Mouse (Mus musculus) hindbrain, embryonic 16.5 days (tissue): ENCODE data around the gene Cd81. TPM values are rescaled to one million over a fixed set of nuclear protein-coding genes. Genes with fewer than 3 reads are reported as not detected.

Experiments used
- ATAC-seq: fragments of 200-750 bp; cut with Nextera tagmentation; 2 replicates; pipeline ENCODE4 v1.8.0; 2017; ENCODE audit warnings: moderate TSS enrichment, moderate library complexity
- H3K27ac ChIP-seq: fragments of 300-500 bp; sonication (generic); 2 replicates; pipeline ENCODE4 v1.5.1; 2014; ENCODE audit warnings: low read depth, mild to moderate bottlenecking, control low read depth, low read length, moderate library complexity
- H3K27me3 ChIP-seq: fragments of 300-500 bp; sonication (generic); replicated peaks from 2 replicates; pipeline ENCODE4 v1.6.1; 2014; ENCODE audit warnings: low read length; ENCODE audit not compliant: control insufficient read depth, insufficient read depth
- H3K36me3 ChIP-seq: fragments of 300-500 bp; sonication (generic); 2 replicates; pipeline ENCODE4 v1.6.1; 2014; ENCODE audit warnings: mild to moderate bottlenecking, low read length, moderate library complexity, mixed read lengths; ENCODE audit not compliant: control insufficient read depth, insufficient read depth
- H3K4me1 ChIP-seq: fragments of 300-500 bp; sonication (generic); 2 replicates; pipeline ENCODE4 v1.6.1; 2014; ENCODE audit warnings: low read depth, low read length; ENCODE audit not compliant: control insufficient read depth, insufficient read depth
- H3K4me2 ChIP-seq: fragments of 300-500 bp; sonication (generic); 2 replicates; pipeline ENCODE4 v1.6.1; 2014; ENCODE audit warnings: mild to moderate bottlenecking, low read length, control low read depth, moderate library complexity
- H3K4me3 ChIP-seq: fragments of 300-500 bp; sonication (generic); 2 replicates; pipeline ENCODE4 v1.5.1; 2014; ENCODE audit warnings: mild to moderate bottlenecking, low read length, control low read depth, moderate library complexity
- H3K9ac ChIP-seq: fragments of 300-500 bp; sonication (generic); 2 replicates; pipeline ENCODE4 v1.6.1; 2014; ENCODE audit warnings: low read depth, mild to moderate bottlenecking, control low read depth, low read length, moderate library complexity
- H3K9me3 ChIP-seq: fragments of 300-500 bp; sonication (generic); 2 replicates; pipeline ENCODE4 v1.6.1; 2014; ENCODE audit warnings: mild to moderate bottlenecking, low read length, moderate library complexity; ENCODE audit not compliant: control insufficient read depth
- WGBS: fragments of 180-500 bp; shearing (Covaris S2); extraction: QIAGEN DNeasy Blood & Tissue Kit; methylation state at CpG from one replicate; pipeline ENCODE4 v1.1.7; 2014; 5-methylcytosine and 5-hydroxymethylcytosine counted together
- polyA plus RNA-seq: library from polyadenylated mRNA; unstranded; fragments of >200 nt; fragmentation: Nextera tagmentation; extraction: Ambion mirVana; gene quantifications from 2 replicates; pipeline ENCODE4 v1.2.1, GENCODE M21; 2015

The Cd81 gene
- polyA plus RNA-seq, 1 experiment from 2014 or later, result 585 TPM

DNA sequence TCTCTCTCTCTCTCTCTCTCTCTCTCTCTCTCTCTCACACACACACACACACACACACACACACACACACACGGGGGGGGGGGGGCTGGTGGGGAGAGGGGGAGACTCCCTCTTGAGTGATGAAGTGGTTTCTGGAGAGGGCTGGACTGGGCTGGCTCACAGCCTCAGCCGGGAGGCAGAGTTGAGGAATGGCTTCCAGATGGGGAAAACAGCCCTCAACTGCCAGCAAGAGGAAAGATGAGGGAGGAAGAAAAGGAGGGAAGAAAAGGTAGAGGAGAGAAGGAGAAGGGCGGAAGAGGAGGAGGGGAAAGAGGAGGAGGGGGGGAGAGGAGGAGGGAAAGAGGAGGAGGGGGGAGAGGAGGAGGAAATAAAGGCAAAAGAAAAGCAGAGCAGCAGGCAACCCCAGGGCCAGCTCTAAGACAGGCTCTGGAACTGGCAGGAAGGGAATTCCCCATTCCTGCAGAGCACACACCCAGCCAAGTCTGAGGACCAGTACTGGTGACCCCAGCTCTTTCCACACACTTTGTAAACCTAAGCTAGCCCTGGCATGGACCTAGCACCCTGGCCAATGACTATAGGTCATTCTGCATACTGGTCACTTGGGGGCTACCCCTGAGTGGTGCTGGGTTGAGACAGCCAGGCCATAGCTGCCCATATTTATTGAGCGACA is 43.4 kb upstream of the Cd81 start:
- H3K9me3 ChIP-seq, result no peaks in the 10 kb centered on the region
- peak overlapping the region; percentile 72 for H3K27ac ChIP-seq
- H3K4me1 ChIP-seq, result peaks cover 20% of the 10 kb centered on the region; the same call in 1 of the 2 replicates
- H3K36me3 ChIP-seq, result no peaks in the 10 kb centered on the region
- H3K4me3 ChIP-seq, result no peak overlapping the region
- ATAC-seq, result peak; percentile 46; the same call in 1 of the 2 replicates
- H3K27me3 ChIP-seq, result no peaks in the 10 kb centered on the region
- H3K9ac ChIP-seq, result no peak overlapping the region
- no peak overlapping the region for H3K4me2 ChIP-seq
- WGBS, result 52% methylated on average over 3 of the region's 4 CpGs

DNA sequence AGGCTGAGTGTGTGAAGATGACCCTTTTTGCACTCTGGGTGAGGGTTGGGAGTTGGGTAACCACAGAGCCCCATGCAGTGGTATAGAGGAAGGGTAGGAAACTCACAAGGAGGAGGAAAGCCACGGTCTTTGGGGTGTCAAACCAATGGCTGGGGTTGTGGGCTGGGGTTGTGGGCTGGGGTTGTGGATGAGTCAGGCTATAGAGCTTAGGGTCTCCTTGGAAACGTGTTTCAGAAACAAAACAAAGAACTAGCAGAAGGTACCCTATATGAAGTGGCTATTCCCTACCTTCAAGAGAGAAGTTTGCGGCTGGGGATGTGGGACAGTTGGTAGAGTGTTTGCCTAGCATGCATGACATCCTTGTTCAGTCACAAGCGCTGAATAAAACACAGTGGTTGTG is 42.5 kb upstream of the Cd81 start:
- 79% methylated on average over 4 of the region's 4 CpGs for WGBS
- Histone ChIP-seq H3K4me2 (no peak overlapping the region), H3K36me3 (no peaks in the 10 kb centered on the region), H3K27ac (no peak overlapping the region), H3K4me1 (peaks cover 20% of the 10 kb centered on the region; the same call in 1 of the 2 replicates), H3K27me3 (no peaks in the 10 kb centered on the region), H3K9ac (no peak overlapping the region), H3K9me3 (no peaks in the 10 kb centered on the region), H3K4me3 (no peak overlapping the region)
- no peak for ATAC-seq

DNA sequence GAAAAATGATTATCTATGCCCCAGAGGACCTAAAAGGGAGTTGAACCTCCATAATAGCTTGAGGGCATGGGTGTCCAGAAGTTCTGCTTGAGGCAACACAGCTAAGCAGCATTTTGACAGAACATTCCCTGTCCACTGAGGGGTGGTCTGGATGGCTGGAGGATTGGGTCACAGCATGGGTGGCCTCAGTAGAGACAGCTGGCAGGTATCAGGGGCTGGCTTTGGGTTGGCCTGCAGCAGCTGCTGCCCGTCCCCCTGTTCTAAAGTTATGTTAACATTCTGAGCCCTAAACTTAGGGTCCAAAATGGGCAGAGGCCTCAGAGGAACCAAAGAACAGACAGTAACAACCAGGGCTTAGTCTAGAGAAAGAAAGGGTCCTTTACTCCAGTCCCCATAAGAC is 41.3 kb upstream of the Cd81 start:
- ATAC-seq, result no peak
- no peak overlapping the region for H3K4me2 ChIP-seq
- H3K9me3 ChIP-seq, result no peaks in the 10 kb centered on the region
- WGBS, result 79% methylated on average over 1 of the region's 1 CpGs
- H3K36me3 ChIP-seq, result no peaks in the 10 kb centered on the region
- no peak overlapping the region for H3K9ac ChIP-seq
- no peaks in the 10 kb centered on the region for H3K27me3 ChIP-seq
- peaks cover 27% of the 10 kb centered on the region for H3K4me1 ChIP-seq
- no peak overlapping the region for H3K4me3 ChIP-seq
- no peak overlapping the region for H3K27ac ChIP-seq

DNA sequence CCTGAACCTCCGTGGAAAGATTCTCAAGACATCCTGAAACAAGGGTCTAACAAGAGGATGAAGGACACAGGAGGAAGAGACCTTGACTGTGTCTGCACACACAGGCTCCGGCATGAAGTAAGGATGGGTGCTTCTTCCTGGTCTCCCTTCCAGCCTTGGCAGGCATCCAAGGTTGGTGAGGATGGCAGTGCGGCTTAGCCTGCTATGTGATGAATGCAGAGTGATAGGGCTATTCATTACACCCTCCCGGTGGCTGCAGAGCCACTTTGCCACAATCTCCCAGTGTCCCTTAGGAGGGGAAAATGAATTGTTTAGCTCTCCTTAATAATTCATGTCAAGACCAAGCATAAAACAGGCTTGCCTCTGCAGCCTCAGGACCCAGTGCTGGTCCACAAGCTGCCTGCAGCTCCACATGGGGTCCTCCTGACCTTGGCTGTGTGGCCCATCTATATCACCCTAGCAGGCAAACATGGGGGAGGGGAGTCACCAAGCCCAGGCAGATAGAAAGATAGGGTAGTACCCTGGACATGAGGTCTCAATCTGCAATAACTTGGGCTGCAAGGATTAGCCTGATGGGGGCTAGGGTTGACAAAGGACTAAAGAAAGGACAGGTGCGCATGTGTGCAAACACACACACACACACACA is 40.2 kb upstream of the Cd81 start:
- Histone ChIP-seq H3K27ac (peak overlapping the region; percentile 21; the same call in 1 of the 2 replicates), H3K4me3 (no peak overlapping the region), H3K27me3 (no peaks in the 10 kb centered on the region), H3K36me3 (no peaks in the 10 kb centered on the region), H3K4me1 (peaks cover 29% of the 10 kb centered on the region), H3K4me2 (no peak overlapping the region), H3K9ac (no peak overlapping the region), H3K9me3 (no peaks in the 10 kb centered on the region)
- no peak for ATAC-seq
- 50% methylated on average over 5 of the region's 5 CpGs for WGBS

DNA sequence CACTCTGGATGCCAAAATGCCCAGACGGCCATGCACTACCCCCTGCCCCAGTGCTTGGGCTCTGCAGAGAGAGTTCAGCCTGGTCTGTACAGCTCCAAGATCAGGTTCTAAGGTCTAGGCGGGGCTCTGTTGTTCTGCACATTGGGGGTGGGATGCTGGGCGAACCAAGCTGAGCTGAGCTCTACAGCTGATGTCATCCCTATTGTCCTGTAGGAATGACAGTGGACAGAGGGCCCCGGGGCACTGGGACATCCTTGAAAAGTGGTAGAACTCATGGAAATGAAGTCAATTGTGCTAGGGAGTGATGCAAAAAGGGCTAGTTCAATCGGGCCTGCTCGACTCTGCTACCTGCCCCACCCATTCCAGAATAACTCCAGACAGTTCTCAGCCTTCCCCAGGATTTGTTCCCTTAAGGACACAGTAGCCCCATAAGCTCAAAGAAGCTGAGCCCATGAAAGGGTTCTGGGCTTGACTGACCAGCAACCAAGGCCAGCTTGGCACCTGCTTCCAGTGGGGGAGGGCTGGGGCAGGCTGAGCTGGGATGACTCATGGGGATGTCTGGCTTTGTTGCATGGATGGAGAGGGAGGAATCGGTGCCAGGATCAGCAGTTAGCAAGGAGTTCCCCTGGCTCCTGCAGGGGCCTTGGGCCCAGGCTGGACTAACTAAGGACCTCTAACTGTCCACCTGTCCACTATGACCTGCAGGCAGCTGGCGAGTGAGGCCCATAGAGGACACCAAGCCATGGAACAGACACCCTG is 38.9 kb upstream of the Cd81 start:
- 0 out of 2 replicates have a peak, but pooled peaks have one; percentile 23 for ATAC-seq
- Histone ChIP-seq H3K9me3 (no peaks in the 10 kb centered on the region), H3K9ac (no peak overlapping the region), H3K36me3 (no peaks in the 10 kb centered on the region), H3K4me2 (no peak overlapping the region), H3K4me3 (no peak overlapping the region), H3K27ac (peak overlapping the region; percentile 9), H3K4me1 (peaks cover 21% of the 10 kb centered on the region), H3K27me3 (no peaks in the 10 kb centered on the region)
- 67% methylated on average over 8 of the region's 8 CpGs for WGBS

DNA sequence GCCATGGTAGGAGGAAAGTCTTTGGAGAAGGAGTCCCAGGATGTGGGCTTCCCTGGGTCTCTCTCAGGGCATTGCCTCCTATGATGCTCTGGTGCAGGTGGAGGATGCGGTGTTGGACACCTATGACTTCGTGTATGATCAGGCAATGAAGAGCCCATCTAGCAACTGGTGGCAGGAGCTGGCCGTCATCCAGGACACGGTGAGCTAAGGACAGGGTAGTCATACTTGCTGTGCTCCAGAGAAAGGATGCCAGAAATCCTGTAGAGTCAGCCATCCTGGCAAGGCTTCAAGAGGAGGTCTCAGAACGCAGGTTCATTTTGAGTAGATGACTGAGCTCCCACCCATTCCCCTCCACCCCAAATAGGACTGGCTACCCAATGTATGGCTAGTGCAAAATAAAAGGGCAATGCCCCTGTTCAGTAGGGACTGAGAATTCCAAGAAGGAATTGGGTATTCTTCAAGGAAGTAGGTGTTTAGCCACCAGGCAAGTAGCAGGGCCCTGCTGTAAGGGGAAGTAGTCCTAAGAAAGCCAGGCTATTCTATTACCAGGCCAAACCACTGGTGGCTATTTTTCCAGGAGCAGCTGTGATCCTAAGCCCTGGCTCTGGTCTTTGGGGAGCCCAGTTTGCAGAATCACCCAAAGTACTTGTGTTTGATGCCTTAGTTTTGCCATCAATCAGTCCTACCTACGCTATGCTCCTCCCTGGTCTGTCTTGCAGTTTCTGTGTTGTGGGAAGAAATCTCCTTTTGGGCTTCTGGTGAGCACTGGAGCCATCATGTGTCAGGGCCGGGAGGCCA is 37.5 kb upstream of the Cd81 start:
- no peaks in the 10 kb centered on the region for H3K9me3 ChIP-seq
- H3K36me3 ChIP-seq, result no peaks in the 10 kb centered on the region
- H3K27me3 ChIP-seq, result no peaks in the 10 kb centered on the region
- no peak for ATAC-seq
- 80% methylated on average over 7 of the region's 7 CpGs for WGBS
- no peak overlapping the region for H3K27ac ChIP-seq
- H3K4me3 ChIP-seq, result no peak overlapping the region
- no peak overlapping the region for H3K9ac ChIP-seq
- H3K4me2 ChIP-seq, result no peak overlapping the region
- H3K4me1 ChIP-seq, result peaks cover 21% of the 10 kb centered on the region

DNA sequence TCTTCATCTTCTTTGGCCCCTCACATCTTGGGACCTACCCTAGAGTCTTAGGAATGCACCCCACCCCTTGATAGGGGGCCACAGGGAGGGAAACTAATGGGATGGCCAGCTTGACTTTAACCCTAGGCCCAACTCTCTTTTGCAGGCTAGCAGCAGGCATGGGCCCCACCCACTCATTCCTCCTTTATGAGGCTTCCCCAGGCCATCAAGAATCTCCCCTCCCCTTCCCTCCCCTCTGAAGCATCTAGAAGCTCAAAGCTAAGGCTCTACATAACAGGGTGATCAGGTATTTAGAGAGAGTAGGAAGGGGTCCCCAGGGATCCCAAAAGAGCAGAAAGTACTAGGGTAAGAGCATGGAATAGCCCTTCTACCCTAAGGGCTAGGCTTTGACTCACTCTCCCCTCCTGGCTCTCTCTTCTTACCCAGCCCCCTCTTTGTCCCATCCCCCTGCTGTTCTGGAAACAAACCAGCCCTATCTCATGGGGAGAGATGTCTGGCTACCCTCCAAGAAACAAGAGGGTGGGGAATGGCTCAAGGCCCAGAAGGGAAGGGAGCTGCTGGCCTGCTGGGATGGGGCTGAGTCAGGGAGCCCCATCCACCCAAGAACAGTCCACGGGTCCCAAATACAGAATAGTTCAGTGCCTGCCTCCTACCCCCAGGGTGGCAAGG is 36.6 kb upstream of the Cd81 start:
- H3K9me3 ChIP-seq, result no peaks in the 10 kb centered on the region
- H3K36me3 ChIP-seq, result no peaks in the 10 kb centered on the region
- peak overlapping the region; percentile 65 for H3K27ac ChIP-seq
- peak overlapping the region; percentile 14; the same call in 1 of the 2 replicates for H3K4me2 ChIP-seq
- WGBS, result 6% methylated on average over 1 of the region's 1 CpGs
- no peak overlapping the region for H3K4me3 ChIP-seq
- no peaks in the 10 kb centered on the region for H3K27me3 ChIP-seq
- H3K4me1 ChIP-seq, result peaks cover 21% of the 10 kb centered on the region
- H3K9ac ChIP-seq, result no peak overlapping the region
- peak; percentile 72 for ATAC-seq

DNA sequence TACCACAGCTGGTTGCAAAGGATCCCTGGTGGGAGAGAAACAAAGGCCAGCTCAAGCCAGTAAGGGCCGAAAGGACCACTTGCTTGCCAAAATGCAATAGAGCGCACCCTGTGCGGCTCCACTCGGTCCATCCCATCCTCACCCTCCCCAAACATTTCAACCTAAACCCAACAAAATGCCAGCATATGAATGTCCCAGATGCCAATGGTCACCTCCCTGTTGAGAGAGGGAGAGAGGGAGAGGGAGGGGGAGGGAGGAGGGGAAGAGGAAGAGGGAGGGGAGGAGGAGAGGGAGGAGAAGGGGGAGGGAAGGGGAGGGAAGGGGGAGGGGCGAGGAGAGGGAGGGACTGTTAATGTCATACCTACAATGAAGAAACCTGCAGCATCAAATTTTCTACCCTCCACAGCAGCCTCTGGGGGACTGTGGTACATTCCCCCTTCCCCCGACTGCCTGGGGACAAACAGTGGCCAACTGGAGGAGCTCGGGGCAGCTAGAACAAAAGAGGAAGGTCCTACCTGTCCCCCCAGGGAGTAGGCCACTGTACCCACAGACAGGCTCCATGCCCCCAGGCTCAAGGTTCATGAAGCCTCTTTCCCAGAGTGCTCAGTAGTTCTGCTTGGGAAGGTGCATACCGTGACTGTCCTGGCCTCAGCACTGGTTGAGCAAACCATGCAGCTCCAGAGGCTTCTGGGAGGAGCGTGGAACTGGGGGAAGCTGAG is 36.0 kb upstream of the Cd81 start:
- 24% methylated on average over 9 of the region's 9 CpGs for WGBS
- Histone ChIP-seq H3K27ac (peak overlapping the region; percentile 65), H3K4me3 (no peak overlapping the region), H3K9me3 (no peaks in the 10 kb centered on the region), H3K9ac (no peak overlapping the region), H3K4me1 (peaks cover 21% of the 10 kb centered on the region), H3K4me2 (peak overlapping the region; percentile 14; the same call in 1 of the 2 replicates), H3K36me3 (no peaks in the 10 kb centered on the region), H3K27me3 (no peaks in the 10 kb centered on the region)
- peak; percentile 47 for ATAC-seq
